In the genomic region with DNA sequence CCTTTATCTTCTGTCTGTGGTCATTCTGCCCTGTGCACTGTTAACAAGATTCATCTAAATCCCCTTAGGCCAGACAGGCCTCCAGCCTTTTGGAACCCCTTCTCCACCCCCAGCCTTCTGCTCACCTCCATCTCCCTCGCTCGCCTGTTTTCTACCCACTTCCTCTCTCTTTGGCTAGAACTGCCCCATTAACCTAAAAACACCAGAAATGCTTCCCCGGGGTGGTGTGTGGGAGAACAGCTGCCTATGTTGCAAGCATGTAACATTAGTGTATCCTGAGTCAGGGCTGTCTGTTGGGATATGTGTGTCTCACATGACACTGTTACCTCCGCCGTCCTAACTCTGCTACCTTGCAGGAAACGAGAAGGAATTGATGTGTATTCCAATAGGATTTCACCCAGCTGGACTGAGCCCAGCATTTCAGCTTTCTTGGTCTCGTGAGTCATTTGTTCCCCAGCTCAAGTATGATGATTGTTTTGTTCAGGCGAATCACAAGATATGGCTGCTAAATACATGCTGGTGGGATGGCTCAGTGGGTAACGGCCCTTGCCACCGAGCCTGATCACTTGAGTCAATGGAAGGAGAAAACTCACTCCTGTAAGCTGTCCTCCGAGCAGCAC, we compare ENCODE assay signal across 22 mouse cellular contexts. TPM values are rescaled to one million over a fixed set of nuclear protein-coding genes. Genes with fewer than 3 reads are reported as not detected.
DNase-seq lines count a peak whose midpoint lies in the region; ATAC-seq and TF ChIP-seq lines count a peak whose summit lies in the region.
"Had no signal": no experiment of that assay in that cellular context is flagged by ENCODE, and none has a peak within 500 bp of the region (broad histone marks: within the 10 kb centered on the region; RNA-seq: fewer than 3 reads in every experiment).

No protein-coding gene starts in this region.

- no peaks in the 10 kb centered on the region for H3K27me3 ChIP-seq in kidney, adult 2 months (replicated peaks; ENCODE audit: control insufficient read depth, insufficient read depth, low read length)
- H3K27me3 ChIP-seq: embryonic facial prominence, embryonic 15.5 days; forebrain, embryonic 13.5 days; heart, embryonic 12.5 days; limb, embryonic 15.5 days; Patski had no signal

- H3K27ac ChIP-seq in kidney, adult 2 months (ENCODE audit: insufficient read depth, low read depth, low read length) = no peak overlapping the region
- H3K27ac ChIP-seq: embryonic facial prominence, embryonic 15.5 days; forebrain, embryonic 13.5 days; gastrocnemius, adult 2 months; left cerebral cortex, adult 2 months; limb, embryonic 15.5 days had no signal

- DNase-seq in left cerebral cortex, postnatal 36 days (ENCODE audit: low spot score in 2 of 2) = peak; percentile 9 to 23
- DNase-seq in left cerebral cortex, postnatal 4 days = no peak
- peak; percentile 15 for DNase-seq in Muller cell, postnatal 12 days (ENCODE audit: inconsistent ontology term)
- peak; percentile 85 for DNase-seq in thymus, postnatal 14 days
- DNase-seq in kidney, adult 2 months = no peak
- no peak for DNase-seq in kidney, adult 11 months
- DNase-seq: cerebellum, adult 2 months; gastrocnemius, adult 2 months; liver, postnatal 0 days had no signal

- TF ChIP-seq POLR2A in kidney, adult 2 months (IDR thresholded peaks at IDR 0.05; ENCODE audit: low read depth, low read length) = no peak

- no peak overlapping the region for H3K4me3 ChIP-seq in kidney, adult 2 months (ENCODE audit: insufficient read depth, low read depth, low read length)
- H3K4me3 ChIP-seq: embryonic facial prominence, embryonic 15.5 days; forebrain, embryonic 13.5 days; gastrocnemius, adult 2 months; heart, embryonic 12.5 days; left cerebral cortex, adult 2 months; limb, embryonic 15.5 days had no signal

- intact Hi-C loops in left cerebral cortex, postnatal 36 days (cut with DNase I) = no loop called here
- intact Hi-C loops in left cerebral cortex, postnatal 4 days (cut with DNase I) = no loop called here

- TF ChIP-seq CTCF in kidney, adult 2 months (conservative IDR thresholded peaks at IDR 0.05; ENCODE audit: insufficient read depth, insufficient read length, low read depth, low read length) = no peak

- ATAC-seq in common myeloid progenitor, adult 5-6 weeks (replicated peaks; ENCODE audit: low read depth, poor library complexity, severe bottlenecking) = peak; percentile 43; the same call in 1 of the 2 replicates
- ATAC-seq: forebrain, embryonic 13.5 days; liver, postnatal 0 days; Patski had no signal

- WGBS in kidney, adult 2 months = 83% methylated on average over 11 of the region's 11 CpGs

- H3K36me3 ChIP-seq in kidney, adult 2 months (ENCODE audit: control insufficient read depth, insufficient read depth, low read length) = no peaks in the 10 kb centered on the region
- H3K36me3 ChIP-seq: embryonic facial prominence, embryonic 15.5 days; heart, embryonic 12.5 days; limb, embryonic 15.5 days had no signal

- H3K4me1 ChIP-seq in kidney, adult 2 months (ENCODE audit: control insufficient read depth, insufficient read depth, low read length) = no peaks in the 10 kb centered on the region
- H3K4me1 ChIP-seq: embryonic facial prominence, embryonic 15.5 days; forebrain, embryonic 13.5 days; heart, embryonic 12.5 days; limb, embryonic 15.5 days had no signal

RNA-seq across cellular contexts. Expression of a gene that starts 1.7 kb away (rescaled TPM):
- 1 to 10 TPM; 1.3 to 2.3 TPM for total RNA-seq in left cerebral cortex, postnatal 36 days (2021)
- total RNA-seq in left cerebral cortex, postnatal 4 days (2021) = 1 to 10 TPM; 1.3 to 1.5 TPM
- total RNA-seq in common myeloid progenitor, adult 5-6 weeks (2017) = not detected in 2 replicates
- 0.08 TPM in 1 of 2 replicates, not detected in the other for polyA plus RNA-seq in kidney, adult 2 months (2012; rRNA removed)
- total RNA-seq: hematopoietic stem cell, adult 5-6 weeks; neutrophil, adult 5-6 weeks had no signal
- polyA plus RNA-seq: heart, embryonic 12.5 days; kidney, embryonic 14.5 days; liver, postnatal 0 days; midbrain, embryonic 11.5 days had no signal

RNA-seq across cellular contexts. Expression of a gene that starts 31.9 kb away (rescaled TPM):
- total RNA-seq in left cerebral cortex, postnatal 36 days (2021) = not detected
- total RNA-seq in left cerebral cortex, postnatal 4 days (2021) = not detected
- total RNA-seq in common myeloid progenitor, adult 5-6 weeks (2017) = not detected in 2 replicates
- not detected in 2 replicates for polyA plus RNA-seq in kidney, adult 2 months (2012; rRNA removed)
- total RNA-seq: gastrocnemius, adult 2 months; hematopoietic stem cell, adult 5-6 weeks; layer of hippocampus, adult 18-20 months; neutrophil, adult 5-6 weeks had no signal
- polyA plus RNA-seq: cerebellum, adult 2 months had no signal

RNA-seq across cellular contexts. Expression of a gene that starts 49.3 kb away (rescaled TPM):
- total RNA-seq in left cerebral cortex, postnatal 36 days (2021) = not detected
- total RNA-seq in left cerebral cortex, postnatal 4 days (2021) = not detected
- not detected in 2 replicates for total RNA-seq in common myeloid progenitor, adult 5-6 weeks (2017)
- polyA plus RNA-seq in kidney, adult 2 months (2012; rRNA removed) = not detected in 2 replicates
- total RNA-seq: gastrocnemius, adult 2 months; hematopoietic stem cell, adult 5-6 weeks; layer of hippocampus, adult 18-20 months; left cerebral cortex, adult 2 months; neutrophil, adult 5-6 weeks had no signal
- polyA plus RNA-seq: cerebellum, adult 2 months; embryonic facial prominence, embryonic 15.5 days; forebrain, embryonic 13.5 days; heart, embryonic 12.5 days; kidney, embryonic 14.5 days; limb, embryonic 15.5 days; liver, postnatal 0 days; midbrain, embryonic 11.5 days; Patski; stomach, embryonic 14.5 days had no signal

RNA-seq across cellular contexts. Expression of a gene that starts 57.5 kb away (rescaled TPM):
- total RNA-seq in left cerebral cortex, postnatal 36 days (2021) = 1,000 to 10,000 TPM; 1,847 to 2,050 TPM
- 100 to 1,000 TPM; 359 to 362 TPM for total RNA-seq in left cerebral cortex, postnatal 4 days (2021)
- total RNA-seq in common myeloid progenitor, adult 5-6 weeks (2017) = 72.4 and 94.7 TPM in 2 replicates
- 843 and 1,046 TPM in 2 replicates for polyA plus RNA-seq in kidney, adult 2 months (2012; rRNA removed)

RNA-seq across cellular contexts. Expression of a gene that starts 57.8 kb away (rescaled TPM):
- total RNA-seq in left cerebral cortex, postnatal 36 days (2021) = 1 to 10 TPM; 3.6 to 3.9 TPM
- total RNA-seq in left cerebral cortex, postnatal 4 days (2021) = 1 to 10 TPM; 2.1 to 3.5 TPM
- 0.18 and 0.29 TPM in 2 replicates for total RNA-seq in common myeloid progenitor, adult 5-6 weeks (2017)
- 0.14 and 0.22 TPM in 2 replicates for polyA plus RNA-seq in kidney, adult 2 months (2012; rRNA removed)

Comparison
In these comparisons a context has a peak if more than half of its experiments do, and no peak if none do; other contexts are left out.
1. DNase-seq: peak in left cerebral cortex, postnatal 36 days (2 of 2), Muller cell, postnatal 12 days (single experiment) and thymus, postnatal 14 days (single experiment); none in left cerebral cortex, postnatal 4 days (single experiment), kidney, adult 2 months (single experiment) and kidney, adult 11 months (single experiment).